Mouse (Mus musculus): ENCODE measurements around the gene Zfp60. TPM values are rescaled to one million over a fixed set of nuclear protein-coding genes. Genes with fewer than 3 reads are reported as not detected.

Zfp60 gene
- polyA plus RNA-seq, 1 experiment from 2014 or later, result 101 TPM

GRCm38 (mm10) chr7:27797906-27798811 lies 67.0 kb downstream of the Zfp60 start:
- H3K27me3 ChIP-seq, result no peaks in the 10 kb centered on the region
- peak overlapping the region; percentile 74 for H3K27ac ChIP-seq
- WGBS, result 30% methylated on average over 7 of the region's 8 CpGs
- H3K36me3 ChIP-seq, result no peaks in the 10 kb centered on the region
- H3K4me1 ChIP-seq, result 0 out of 2 replicates have a peak, but pooled peaks cover 13% of the 10 kb centered on the region
- peak overlapping the region; percentile 35 for H3K4me2 ChIP-seq (replicated peaks)
- H3K9me3 ChIP-seq (replicated peaks), result no peaks in the 10 kb centered on the region
- H3K4me3 ChIP-seq, result no peak overlapping the region
- ATAC-seq (ENCODE audit: low FRiP score), result peak; percentile 84
- no peak overlapping the region for H3K9ac ChIP-seq

GRCm38 (mm10) chr7:27801137-27801536 lies 69.9 kb downstream of the Zfp60 start:
- no peaks in the 10 kb centered on the region for H3K9me3 ChIP-seq (replicated peaks)
- no peaks in the 10 kb centered on the region for H3K36me3 ChIP-seq
- no peak overlapping the region for H3K9ac ChIP-seq

GRCm38 (mm10) chr7:27802986-27803385 lies 71.8 kb downstream of the Zfp60 start:
- Histone ChIP-seq H3K36me3 (no peaks in the 10 kb centered on the region), H3K27ac (no peak overlapping the region), H3K4me1 (peaks cover 15% of the 10 kb centered on the region; the same call in 1 of the 2 replicates), H3K4me3 (no peak overlapping the region), H3K4me2 (replicated peaks) (no peak overlapping the region), H3K27me3 (no peaks in the 10 kb centered on the region), H3K9me3 (replicated peaks) (no peaks in the 10 kb centered on the region), H3K9ac (no peak overlapping the region)
- WGBS, result 76% methylated on average over 5 of the region's 5 CpGs
- ATAC-seq (ENCODE audit: low FRiP score), result no peak

More at GRCm38 (mm10) chr7:27801137-27801536, 69.9 kb downstream of the Zfp60 start:
- ATAC-seq (ENCODE audit: low FRiP score), result no peak
- WGBS, result 55% methylated on average over 2 of the region's 2 CpGs
- no peak overlapping the region for H3K4me3 ChIP-seq
- peaks cover 15% of the 10 kb centered on the region; the same call in 1 of the 2 replicates for H3K4me1 ChIP-seq
- no peak overlapping the region for H3K4me2 ChIP-seq (replicated peaks)
- H3K27me3 ChIP-seq, result no peaks in the 10 kb centered on the region
- no peak overlapping the region for H3K27ac ChIP-seq

Other genes with a start within 250 kb of the Zfp60 start
- 17.5 TPM in 2 replicates for gene Sertad1, start 244.5 kb upstream of the Zfp60 start, polyA plus RNA-seq (2016; fragmentation: Nextera tagmentation; extraction: Ambion mirVana)
- gene Prx, start 232.1 kb upstream of the Zfp60 start, polyA plus RNA-seq (2016; fragmentation: Nextera tagmentation; extraction: Ambion mirVana), result 2.5 and 3.5 TPM in 2 replicates
- gene Hipk4, start 208.1 kb upstream of the Zfp60 start, polyA plus RNA-seq (2016; fragmentation: Nextera tagmentation; extraction: Ambion mirVana), result 0.36 and 0.66 TPM in 2 replicates
- 93.9 and 104 TPM in 2 replicates for gene Pld3, start 178.2 kb upstream of the Zfp60 start, polyA plus RNA-seq (2016; fragmentation: Nextera tagmentation; extraction: Ambion mirVana)
- 35.0 and 35.4 TPM in 2 replicates for gene 2310022A10Rik, start 178.2 kb upstream of the Zfp60 start, polyA plus RNA-seq (2016; fragmentation: Nextera tagmentation; extraction: Ambion mirVana)
- 85.0 and 90.5 TPM in 2 replicates for gene Akt2, start 139.8 kb upstream of the Zfp60 start, polyA plus RNA-seq (2016; fragmentation: Nextera tagmentation; extraction: Ambion mirVana)
- gene Ttc9b, start 77.5 kb upstream of the Zfp60 start, polyA plus RNA-seq (2016; fragmentation: Nextera tagmentation; extraction: Ambion mirVana), result 19.7 and 20.4 TPM in 2 replicates
- gene Map3k10, start 56.8 kb upstream of the Zfp60 start, polyA plus RNA-seq (2016; fragmentation: Nextera tagmentation; extraction: Ambion mirVana), result 18.8 and 19.8 TPM in 2 replicates
- 6.9 and 8.7 TPM in 2 replicates for gene Zfp607b, start 42.0 kb upstream of the Zfp60 start, polyA plus RNA-seq (2016; fragmentation: Nextera tagmentation; extraction: Ambion mirVana)
- gene Zfp626, start 75.8 kb downstream of the Zfp60 start, polyA plus RNA-seq (2016; fragmentation: Nextera tagmentation; extraction: Ambion mirVana), result 2.1 and 2.2 TPM in 2 replicates
- gene Zfp59, start 107.2 kb downstream of the Zfp60 start, polyA plus RNA-seq (2016; fragmentation: Nextera tagmentation; extraction: Ambion mirVana), result 11.7 and 12.5 TPM in 2 replicates
- gene Zfp607a, start 126.1 kb downstream of the Zfp60 start, polyA plus RNA-seq (2016; fragmentation: Nextera tagmentation; extraction: Ambion mirVana), result 2.2 and 3.1 TPM in 2 replicates
- gene Zfp974, start 198.1 kb downstream of the Zfp60 start, polyA plus RNA-seq (2016; fragmentation: Nextera tagmentation; extraction: Ambion mirVana), result 15.5 and 17.0 TPM in 2 replicates
- 25.8 and 27.2 TPM in 2 replicates for gene Zfp780b, start 247.8 kb downstream of the Zfp60 start, polyA plus RNA-seq (2016; fragmentation: Nextera tagmentation; extraction: Ambion mirVana)